ENCODE assay signal across 8 mouse cellular contexts in genomic region chr2:29846061-29846853, GRCm38 (mm10). TPM values are rescaled to one million over a fixed set of nuclear protein-coding genes. Genes with fewer than 3 reads are reported as not detected.
DNase-seq lines count a peak whose midpoint lies in the region; ATAC-seq and TF ChIP-seq lines count a peak whose summit lies in the region.

No protein-coding gene starts in this region.

- WGBS in embryonic facial prominence, embryonic 10.5 days = 3% methylated on average over 47 of the region's 47 CpGs
- WGBS in intestine, postnatal 0 days = 15% methylated on average over 47 of the region's 47 CpGs

- peaks cover 32% of the 10 kb centered on the region for H3K4me1 ChIP-seq in embryonic facial prominence, embryonic 10.5 days
- H3K4me1 ChIP-seq in intestine, postnatal 0 days (replicated peaks; ENCODE audit: control insufficient read depth, insufficient read depth, low read length) = no peaks in the 10 kb centered on the region

- peak overlapping the region; percentile 66 for H3K4me2 ChIP-seq in intestine, postnatal 0 days (replicated peaks; ENCODE audit: low read depth)

- peak; percentile 65 for DNase-seq in layer of hippocampus, adult 11-12 months (ENCODE audit: low spot score)
- no peak for DNase-seq in layer of hippocampus, adult 9-10 months (ENCODE audit: low spot score)
- peak; percentile 68 for DNase-seq in embryonic facial prominence, embryonic 10.5 days (ENCODE audit: low spot score)
- DNase-seq in neural tube, embryonic 10.5 days (ENCODE audit: extremely low spot score, low spot score) = peak; percentile 83
- no peak for DNase-seq in spleen, adult 12 weeks (ENCODE audit: low spot score)
- DNase-seq in spleen, postnatal 14 days (ENCODE audit: low spot score in 2 of 2) = no peak
- no peak for DNase-seq in left cerebral cortex, postnatal 36 days (ENCODE audit: low spot score in 2 of 2)

- peak overlapping the region; percentile 61 for H3K4me3 ChIP-seq in embryonic facial prominence, embryonic 10.5 days
- peak overlapping the region; percentile 25 for H3K4me3 ChIP-seq in intestine, postnatal 0 days (ENCODE audit: low read depth, low read length)

- peak overlapping the region; percentile 83 for H3K27ac ChIP-seq in embryonic facial prominence, embryonic 10.5 days (replicated peaks)
- H3K27ac ChIP-seq in intestine, postnatal 0 days (ENCODE audit: low read depth, low read length) = no peak overlapping the region

- no peaks in the 10 kb centered on the region for H3K9me3 ChIP-seq in embryonic facial prominence, embryonic 10.5 days
- no peaks in the 10 kb centered on the region for H3K9me3 ChIP-seq in intestine, postnatal 0 days (ENCODE audit: control insufficient read depth)

- H3K27me3 ChIP-seq in embryonic facial prominence, embryonic 10.5 days (replicated peaks; ENCODE audit: low read depth, poor library complexity, severe bottlenecking) = peaks cover 91% of the 10 kb centered on the region
- H3K27me3 ChIP-seq in intestine, postnatal 0 days (replicated peaks; ENCODE audit: control insufficient read depth, insufficient read depth, low read length) = no peaks in the 10 kb centered on the region

- H3K9ac ChIP-seq in intestine, postnatal 0 days (ENCODE audit: low read depth, low read length) = 0 out of 2 replicates have a peak overlapping the region, but pooled peaks have one; percentile 42

- intact Hi-C loops in left cerebral cortex, postnatal 36 days (cut with DNase I) = no loop called here

- no peak for TF ChIP-seq CTCF in intestine, postnatal 0 days (IDR thresholded peaks at IDR 0.05; ENCODE audit: low read depth)

- peaks cover 42% of the 10 kb centered on the region for H3K36me3 ChIP-seq in embryonic facial prominence, embryonic 10.5 days (replicated peaks)
- H3K36me3 ChIP-seq in intestine, postnatal 0 days (ENCODE audit: control insufficient read depth, insufficient read depth) = peaks cover 36% of the 10 kb centered on the region

- peak; percentile 57; the same call in 1 of the 2 replicates for ATAC-seq in intestine, postnatal 0 days

RNA-seq across cellular contexts. Expression of gene Cercam, which starts 22.7 kb away (rescaled TPM):
- 12.3 and 19.2 TPM in 2 replicates for polyA plus RNA-seq in embryonic facial prominence, embryonic 10.5 days (2016; fragmentation: Nextera tagmentation; extraction: Ambion mirVana)
- polyA plus RNA-seq in intestine, postnatal 0 days (2015; fragmentation: Nextera tagmentation; extraction: Ambion mirVana) = 9.5 and 10.6 TPM in 2 replicates
- 1 to 10 TPM; 5.8 to 10.0 TPM for total RNA-seq in left cerebral cortex, postnatal 36 days (2021)

RNA-seq across cellular contexts. Expression of gene Urm1, which starts 26.4 kb away (rescaled TPM):
- polyA plus RNA-seq in embryonic facial prominence, embryonic 10.5 days (2016; fragmentation: Nextera tagmentation; extraction: Ambion mirVana) = 18.0 and 23.7 TPM in 2 replicates
- 19.5 and 24.9 TPM in 2 replicates for polyA plus RNA-seq in intestine, postnatal 0 days (2015; fragmentation: Nextera tagmentation; extraction: Ambion mirVana)
- total RNA-seq in left cerebral cortex, postnatal 36 days (2021) = 10 to 100 TPM; 57.0 to 63.4 TPM

RNA-seq across cellular contexts. Expression of gene Odf2, which starts 42.8 kb away (rescaled TPM):
- 102 and 111 TPM in 2 replicates for polyA plus RNA-seq in embryonic facial prominence, embryonic 10.5 days (2016; fragmentation: Nextera tagmentation; extraction: Ambion mirVana)
- polyA plus RNA-seq in intestine, postnatal 0 days (2015; fragmentation: Nextera tagmentation; extraction: Ambion mirVana) = 15.7 and 17.0 TPM in 2 replicates
- 100 to 1,000 TPM in 1 of 2 experiments, 10 to 100 TPM in 1; 71.9 to 116 TPM for total RNA-seq in left cerebral cortex, postnatal 36 days (2021)

RNA-seq across cellular contexts. Expression of gene Slc27a4, which starts 43.8 kb away (rescaled TPM):
- polyA plus RNA-seq in embryonic facial prominence, embryonic 10.5 days (2016; fragmentation: Nextera tagmentation; extraction: Ambion mirVana) = 10.1 and 11.2 TPM in 2 replicates
- 105 and 118 TPM in 2 replicates for polyA plus RNA-seq in intestine, postnatal 0 days (2015; fragmentation: Nextera tagmentation; extraction: Ambion mirVana)
- 10 to 100 TPM; 75.9 to 81.6 TPM for total RNA-seq in left cerebral cortex, postnatal 36 days (2021)

RNA-seq across cellular contexts. Expression of gene Trub2, which starts 58.0 kb away (rescaled TPM):
- polyA plus RNA-seq in embryonic facial prominence, embryonic 10.5 days (2016; fragmentation: Nextera tagmentation; extraction: Ambion mirVana) = 60.7 and 65.1 TPM in 2 replicates
- polyA plus RNA-seq in intestine, postnatal 0 days (2015; fragmentation: Nextera tagmentation; extraction: Ambion mirVana) = 23.5 and 26.6 TPM in 2 replicates
- total RNA-seq in left cerebral cortex, postnatal 36 days (2021) = 10 to 100 TPM; 46.6 to 52.1 TPM

Comparison
In these comparisons a context has a peak if more than half of its experiments do, and no peak if none do; other contexts are left out.
1. DNase-seq: peak in layer of hippocampus, adult 11-12 months (single experiment), embryonic facial prominence, embryonic 10.5 days (single experiment) and neural tube, embryonic 10.5 days (single experiment); none in layer of hippocampus, adult 9-10 months (single experiment), spleen, adult 12 weeks (single experiment), spleen, postnatal 14 days (0 of 2) and left cerebral cortex, postnatal 36 days (0 of 2).